Mouse (Mus musculus) limb, embryonic 10.5 days (tissue): ENCODE data around the gene Abcc6. TPM values are rescaled to one million over a fixed set of nuclear protein-coding genes. Genes with fewer than 3 reads are reported as not detected.
A peak's percentile ranks its signal among the peaks of the same experiment; 100 is the strongest.
"Not testable (repeated sequence)": the region's sequence is repeated elsewhere in the genome, so short reads cannot be mapped to it uniquely, and the experiment has no call there.

Experiments used
- DNase-seq: peaks from one replicate; pipeline ENCODE4 v3.0.0-alpha.2; 2017; ENCODE audit warnings: low spot score
- H3K27ac ChIP-seq: fragments of 300-500 bp; sonication (generic); 2 replicates; pipeline ENCODE4 v1.5.1; 2016; ENCODE audit warnings: mild to moderate bottlenecking
- H3K27me3 ChIP-seq: fragments of 300-500 bp; sonication (generic); 2 replicates; pipeline ENCODE4 v1.6.1; 2016; ENCODE audit warnings: low read depth, mild to moderate bottlenecking; ENCODE audit not compliant: poor library complexity, severe bottlenecking
- H3K36me3 ChIP-seq: fragments of 300-500 bp; sonication (generic); 2 replicates; pipeline ENCODE4 v1.6.1; 2016; ENCODE audit warnings: mild to moderate bottlenecking, moderate library complexity
- H3K4me1 ChIP-seq: fragments of 300-500 bp; sonication (generic); 2 replicates; pipeline ENCODE4 v1.6.1; 2016
- H3K4me3 ChIP-seq: fragments of 300-500 bp; sonication (generic); 2 replicates; pipeline ENCODE4 v1.5.1; 2016; ENCODE audit warnings: mild to moderate bottlenecking, moderate library complexity
- H3K9me3 ChIP-seq: fragments of 300-500 bp; sonication (generic); replicated peaks from 2 replicates; pipeline ENCODE4 v1.6.1; 2016; ENCODE audit warnings: mild to moderate bottlenecking
- WGBS: fragments of 180-500 bp; shearing (Covaris S2); methylation state at CpG from one replicate; pipeline ENCODE4 v1.1.7; 2016; 5-methylcytosine and 5-hydroxymethylcytosine counted together
- polyA plus RNA-seq: library from polyadenylated mRNA; unstranded; fragments of >200 nt; fragmentation: Nextera tagmentation; extraction: Ambion mirVana; gene quantifications from 2 replicates; pipeline ENCODE4 v1.2.1, GENCODE M21; 2016

Abcc6 gene
- polyA plus RNA-seq, 1 experiment from 2014 or later = 0.20 TPM

GRCm38 (mm10) chr7:45971831-45972723, 58.0 kb downstream of the Abcc6 start:
- no peak for DNase-seq
- H3K9me3 ChIP-seq = no peaks in the 10 kb centered on the region
- WGBS = 85% methylated on average over 11 of the region's 11 CpGs
- H3K27ac ChIP-seq = no peak overlapping the region
- H3K36me3 ChIP-seq = no peaks in the 10 kb centered on the region
- H3K27me3 ChIP-seq = no peaks in the 10 kb centered on the region
- H3K4me1 ChIP-seq = 0 out of 2 replicates have a peak, but pooled peaks cover 3% of the 10 kb centered on the region
- H3K4me3 ChIP-seq = no peak overlapping the region

- 71% methylated on average over 4 of the region's 4 CpGs for WGBS
- no peaks in the 10 kb centered on the region for H3K4me1 ChIP-seq
Measured at GRCm38 (mm10) chr7:45956611-45957010, 73.5 kb downstream of the Abcc6 start.

GRCm38 (mm10) chr7:45949061-45949460, 81.0 kb downstream of the Abcc6 start:
- Histone ChIP-seq H3K27me3 (no peaks in the 10 kb centered on the region), H3K36me3 (0 out of 2 replicates have a peak, but pooled peaks cover 3% of the 10 kb centered on the region), H3K27ac (no peak overlapping the region), H3K9me3 (no peaks in the 10 kb centered on the region), H3K4me1 (no peaks in the 10 kb centered on the region), H3K4me3 (no peak overlapping the region)
- DNase-seq = no peak
- WGBS = 90% methylated on average over 4 of the region's 4 CpGs

More at GRCm38 (mm10) chr7:45956611-45957010, 73.5 kb downstream of the Abcc6 start:
- Histone ChIP-seq H3K27ac (no peak overlapping the region), H3K36me3 (no peaks in the 10 kb centered on the region), H3K27me3 (no peaks in the 10 kb centered on the region), H3K9me3 (no peaks in the 10 kb centered on the region), H3K4me3 (no peak overlapping the region)
- DNase-seq = no peak

- not testable (repeated sequence) for H3K27me3 ChIP-seq, H3K27ac ChIP-seq, H3K4me1 ChIP-seq, H3K4me3 ChIP-seq, DNase-seq, H3K36me3 ChIP-seq, H3K9me3 ChIP-seq
- WGBS = 63% methylated on average over 1 of the region's 1 CpGs
Measured at GRCm38 (mm10) chr7:45943280-45943679, 86.8 kb downstream of the Abcc6 start.

GRCm38 (mm10) chr7:45941986-45942385, 88.1 kb downstream of the Abcc6 start:
- H3K36me3 ChIP-seq = no peaks in the 10 kb centered on the region
- H3K4me1 ChIP-seq = no peaks in the 10 kb centered on the region
- no peak overlapping the region for H3K4me3 ChIP-seq
- 88% methylated on average over 9 of the region's 9 CpGs for WGBS
- H3K27me3 ChIP-seq = no peaks in the 10 kb centered on the region
- no peak for DNase-seq
- H3K27ac ChIP-seq = no peak overlapping the region
- H3K9me3 ChIP-seq = no peaks in the 10 kb centered on the region

GRCm38 (mm10) chr7:45939836-45940235, 90.3 kb downstream of the Abcc6 start:
- Histone ChIP-seq H3K4me3 (no peak overlapping the region), H3K4me1 (no peaks in the 10 kb centered on the region), H3K36me3 (no peaks in the 10 kb centered on the region), H3K27me3 (no peaks in the 10 kb centered on the region), H3K9me3 (no peaks in the 10 kb centered on the region), H3K27ac (no peak overlapping the region)
- 71% methylated on average over 2 of the region's 2 CpGs for WGBS
- no peak for DNase-seq

GRCm38 (mm10) chr7:45935114-45935513, 95.0 kb downstream of the Abcc6 start:
- Histone ChIP-seq H3K36me3 (peaks cover 7% of the 10 kb centered on the region; the same call in 1 of the 2 replicates), H3K27me3 (no peaks in the 10 kb centered on the region), H3K4me1 (no peaks in the 10 kb centered on the region), H3K27ac (no peak overlapping the region), H3K4me3 (no peak overlapping the region), H3K9me3 (no peaks in the 10 kb centered on the region)
- 44% methylated on average over 7 of the region's 7 CpGs for WGBS
- peak; percentile 77 for DNase-seq

GRCm38 (mm10) chr7:45933766-45934165, 96.3 kb downstream of the Abcc6 start:
- not testable (repeated sequence) for H3K27ac ChIP-seq, H3K4me1 ChIP-seq, H3K36me3 ChIP-seq, H3K4me3 ChIP-seq, DNase-seq, H3K9me3 ChIP-seq
- WGBS = 96% methylated on average over 12 of the region's 12 CpGs
- H3K27me3 ChIP-seq = peaks cover 11% of the 10 kb centered on the region

GRCm38 (mm10) chr7:45929688-45930087, 100.4 kb downstream of the Abcc6 start:
- Histone ChIP-seq H3K27ac (no peak overlapping the region), H3K4me1 (peaks cover 4% of the 10 kb centered on the region; the same call in 1 of the 2 replicates), H3K9me3 (no peaks in the 10 kb centered on the region), H3K36me3 (peaks cover 7% of the 10 kb centered on the region; the same call in 1 of the 2 replicates), H3K4me3 (no peak overlapping the region), H3K27me3 (peaks cover 32% of the 10 kb centered on the region)
- no peak for DNase-seq
- WGBS = 88% methylated on average over 1 of the region's 1 CpGs

- no peak for DNase-seq
- Histone ChIP-seq H3K9me3 (no peaks in the 10 kb centered on the region), H3K36me3 (peaks cover 7% of the 10 kb centered on the region; the same call in 1 of the 2 replicates), H3K4me1 (peaks cover 14% of the 10 kb centered on the region), H3K27me3 (peaks cover 32% of the 10 kb centered on the region), H3K27ac (no peak overlapping the region), H3K4me3 (0 out of 2 replicates have a peak overlapping the region, but pooled peaks have one; percentile 16)
- WGBS = 15% methylated on average over 20 of the region's 23 CpGs
Measured at GRCm38 (mm10) chr7:45928626-45929295, 101.3 kb downstream of the Abcc6 start.

GRCm38 (mm10) chr7:45924429-45924816, 105.7 kb downstream of the Abcc6 start:
- DNase-seq = peak; percentile 52
- H3K4me1 ChIP-seq = peaks cover 52% of the 10 kb centered on the region

GRCm38 (mm10) chr7:45923762-45924428, 106.2 kb downstream of the Abcc6 start, which contains the start of gene Ccdc114:
Ccdc114 (plus strand) TSS chr7:45924072.
- Histone ChIP-seq H3K4me1 (peaks cover 55% of the 10 kb centered on the region), H3K9me3 (no peaks in the 10 kb centered on the region), H3K4me3 (peak within 1 kb of the TSS; percentile 56), H3K36me3 (no peaks in the 10 kb centered on the region), H3K27me3 (peaks cover 22% of the 10 kb centered on the region), H3K27ac (peak within 1 kb of the TSS; percentile 91)
- peak; percentile 68 for DNase-seq
- 4% methylated on average over 24 of the region's 24 CpGs for WGBS

More at GRCm38 (mm10) chr7:45924429-45924816, 105.7 kb downstream of the Abcc6 start:
- peaks cover 27% of the 10 kb centered on the region for H3K27me3 ChIP-seq
- H3K9me3 ChIP-seq = no peaks in the 10 kb centered on the region
- peak overlapping the region; percentile 91 for H3K27ac ChIP-seq
- peak overlapping the region; percentile 56 for H3K4me3 ChIP-seq
- 8% methylated on average over 14 of the region's 14 CpGs for WGBS
- no peaks in the 10 kb centered on the region for H3K36me3 ChIP-seq
